Mouse (Mus musculus) frontal cortex, adult 2 months (tissue): ENCODE data around the gene Zfand5. TPM values are rescaled to one million over a fixed set of nuclear protein-coding genes. Genes with fewer than 3 reads are reported as not detected.
"Not testable (repeated sequence)": the region's sequence is repeated elsewhere in the genome, so short reads cannot be mapped to it uniquely, and the experiment has no call there.

Source experiments
- DNase-seq, 2 experiments: peaks; one replicate each; pipeline ENCODE4 v3.0.0; 2022; ENCODE audit warnings: low spot score in 1 of 2; ENCODE audit errors: extremely low spot score in 1 of 2
- polyA plus RNA-seq: library from polyadenylated mRNA; depleted of rRNA; stranded (reverse); fragments of >200 nt; gene quantifications from 2 replicates; pipeline ENCODE4 v1.2.3, GENCODE M21; 2012; rRNA removed

The Zfand5 gene
- 123 and 146 TPM in 2 replicates for polyA plus RNA-seq

DNA sequence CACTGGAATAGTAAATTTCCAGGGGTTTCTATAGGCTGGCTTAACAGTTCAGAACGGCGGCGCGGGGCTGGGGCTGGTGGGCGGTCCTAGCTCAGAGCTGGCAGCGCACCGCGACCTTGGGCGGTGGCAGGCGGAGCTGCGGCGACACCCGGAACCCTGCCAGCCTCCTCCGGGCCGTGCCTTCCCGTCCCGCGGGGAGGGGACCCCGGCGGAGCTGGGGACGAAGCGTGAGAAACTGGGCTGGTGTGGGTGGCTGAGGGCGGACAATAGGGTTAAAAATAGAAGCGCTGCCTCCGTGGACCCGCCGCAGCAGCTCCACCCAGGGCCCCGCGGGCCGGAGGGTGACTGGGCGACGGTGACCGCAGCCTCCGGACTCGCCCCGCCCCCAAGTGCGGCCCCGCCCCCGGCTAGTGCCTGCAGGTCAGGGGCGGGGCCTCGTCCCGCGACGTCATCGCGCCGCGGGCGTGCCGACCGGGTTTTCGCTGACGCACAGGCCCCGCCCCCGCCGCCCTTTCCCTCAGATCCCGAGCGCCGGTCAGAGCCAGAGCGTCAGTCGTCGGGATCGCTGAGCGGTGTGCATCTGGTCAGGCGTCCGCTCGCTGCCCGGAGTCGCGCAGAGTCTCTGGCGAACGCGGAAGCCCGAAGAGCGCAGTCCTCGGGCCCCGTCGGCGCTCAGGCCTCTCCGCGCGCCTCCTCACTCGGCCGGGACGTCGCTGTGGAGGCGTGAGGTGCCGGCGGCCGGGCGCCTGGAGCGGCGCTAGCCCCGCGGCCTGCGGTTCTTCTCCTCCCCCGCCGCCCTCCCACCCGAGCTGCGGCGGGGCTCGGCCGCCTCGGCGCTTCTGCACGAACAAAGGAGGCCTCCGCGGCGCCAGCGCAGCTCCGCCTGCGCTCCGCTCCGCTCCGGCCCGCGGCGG lies at the start of gene Zfand5:
Gene Zfand5 (plus strand): TSS at position 538 of the 914 bp plus-strand sequence.
- DNase-seq: peak; percentile 93 to 99

DNA sequence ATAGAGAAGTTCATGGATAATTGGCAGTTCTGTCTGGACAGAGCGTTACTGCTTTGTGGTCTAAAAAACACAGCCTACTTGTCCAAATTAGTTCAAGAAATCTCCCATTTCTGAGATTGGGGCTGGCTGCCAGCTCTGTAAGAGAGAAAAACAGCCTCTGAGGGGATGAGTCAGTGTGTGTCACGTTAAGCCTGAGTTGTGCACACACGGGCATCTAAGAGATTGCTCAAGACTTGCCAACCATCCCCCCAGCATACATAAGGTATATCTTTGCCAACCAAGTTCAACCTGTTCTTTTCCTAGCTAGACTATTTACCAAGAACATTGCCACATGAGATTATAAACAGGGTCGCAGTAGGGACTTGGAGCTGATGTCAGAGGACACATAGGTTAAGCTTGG lies 44.9 kb upstream of the Zfand5 start:
- DNase-seq: peak; percentile 34 to 75

- DNase-seq: no peak
These were observed 44.3 kb upstream of the Zfand5 start for GRCm38 (mm10) chr19:21227754-21228153.

- DNase-seq: not testable (repeated sequence)
These were observed 23.3 kb upstream of the Zfand5 start for GRCm38 (mm10) chr19:21248730-21249129.

DNA sequence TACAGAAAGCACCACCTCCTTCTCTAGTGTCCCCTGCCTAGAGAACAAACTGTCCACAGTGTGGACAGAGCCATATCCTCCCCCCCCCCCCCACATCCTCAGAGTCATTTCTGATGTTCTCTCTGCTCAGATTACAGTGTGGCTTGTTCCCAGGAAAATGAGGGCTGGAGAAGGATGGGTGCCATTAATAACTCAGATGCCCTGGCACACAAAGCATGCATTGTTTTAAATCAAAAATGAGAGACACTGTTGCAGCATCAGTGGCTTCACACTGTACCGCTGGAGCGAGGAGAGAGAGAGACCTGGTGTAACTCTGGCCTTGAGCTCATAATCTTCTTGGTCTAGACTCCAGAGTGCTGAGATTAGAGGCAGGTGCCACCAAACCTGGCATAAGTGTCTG lies 18.2 kb upstream of the Zfand5 start:
- DNase-seq: no peak

DNA sequence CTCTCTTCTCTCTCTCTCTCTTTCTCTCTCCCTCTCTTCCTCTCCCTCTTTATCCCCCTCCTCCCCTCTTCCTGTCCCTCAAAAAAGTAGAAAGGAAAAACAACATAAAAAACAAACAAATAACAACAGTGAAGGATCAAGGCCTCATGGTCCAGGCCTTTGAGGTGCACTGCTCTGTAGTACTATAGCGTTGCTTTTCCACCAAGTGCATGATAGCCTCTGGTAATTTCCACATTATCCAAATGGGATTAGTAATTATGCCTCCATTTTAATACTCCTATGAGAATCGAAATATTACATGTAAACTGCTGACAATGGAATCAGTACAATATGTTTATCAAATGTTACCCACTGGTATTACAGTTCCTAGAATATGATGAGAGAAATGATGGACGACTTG lies 16.2 kb upstream of the Zfand5 start:
- no peak for DNase-seq

DNA sequence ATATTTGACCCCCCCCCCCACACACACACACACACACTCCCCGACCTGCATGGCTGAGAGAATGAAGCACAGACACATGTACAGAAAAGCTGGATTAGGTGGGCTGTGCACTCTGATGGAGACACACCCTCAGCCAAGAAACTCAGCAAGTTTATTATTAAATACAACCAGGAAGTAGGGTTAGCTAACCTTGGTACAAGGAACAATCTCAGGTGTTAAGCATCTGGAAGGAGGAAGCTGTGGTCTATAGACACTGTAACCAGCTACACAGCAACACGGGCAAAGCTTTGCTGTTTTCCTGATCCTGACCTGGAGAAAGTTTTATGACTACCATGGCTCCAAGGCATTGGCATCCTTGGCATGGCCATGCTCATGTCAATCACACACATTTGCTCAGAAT lies 12.6 kb upstream of the Zfand5 start:
- no peak for DNase-seq

- DNase-seq: no peak
These were observed 11.8 kb upstream of the Zfand5 start for GRCm38 (mm10) chr19:21260280-21260679.

DNA sequence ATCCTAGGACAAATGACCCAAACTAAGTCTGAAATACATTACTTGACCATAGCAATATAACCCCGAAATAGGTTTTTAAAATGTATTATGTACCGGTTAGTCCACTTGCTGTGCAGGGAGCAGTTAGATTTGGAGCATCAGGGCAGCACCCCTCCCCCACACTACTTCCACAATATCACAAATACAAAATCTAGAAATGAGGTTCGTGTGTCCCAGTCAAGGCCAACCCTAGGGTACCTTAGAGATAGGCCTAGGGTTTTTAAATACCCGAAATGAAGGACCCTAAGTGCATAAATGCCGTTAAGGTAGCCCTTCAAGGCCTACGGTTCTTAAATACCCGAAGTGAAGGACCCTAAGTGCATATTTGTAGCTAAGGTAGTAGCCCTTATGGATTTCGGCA lies 892 bp upstream of the Zfand5 start:
- peak in 1 of 2 experiments; percentile 35 for DNase-seq

GRCm38 (mm10) chr19:21272655-21273284 lies 692 bp downstream of the Zfand5 start:
- peak; percentile 17 to 63 for DNase-seq

GRCm38 (mm10) chr19:21273440-21273839 lies 1.4 kb downstream of the Zfand5 start:
- no peak for DNase-seq

- DNase-seq: peak; percentile 71 to 79
These were observed 2.1 kb downstream of the Zfand5 start for GRCm38 (mm10) chr19:21274181-21274591.

GRCm38 (mm10) chr19:21274714-21275113 lies 2.6 kb downstream of the Zfand5 start:
- no peak for DNase-seq

- no peak for DNase-seq
These were observed 4.2 kb downstream of the Zfand5 start for GRCm38 (mm10) chr19:21276317-21276716.

DNA sequence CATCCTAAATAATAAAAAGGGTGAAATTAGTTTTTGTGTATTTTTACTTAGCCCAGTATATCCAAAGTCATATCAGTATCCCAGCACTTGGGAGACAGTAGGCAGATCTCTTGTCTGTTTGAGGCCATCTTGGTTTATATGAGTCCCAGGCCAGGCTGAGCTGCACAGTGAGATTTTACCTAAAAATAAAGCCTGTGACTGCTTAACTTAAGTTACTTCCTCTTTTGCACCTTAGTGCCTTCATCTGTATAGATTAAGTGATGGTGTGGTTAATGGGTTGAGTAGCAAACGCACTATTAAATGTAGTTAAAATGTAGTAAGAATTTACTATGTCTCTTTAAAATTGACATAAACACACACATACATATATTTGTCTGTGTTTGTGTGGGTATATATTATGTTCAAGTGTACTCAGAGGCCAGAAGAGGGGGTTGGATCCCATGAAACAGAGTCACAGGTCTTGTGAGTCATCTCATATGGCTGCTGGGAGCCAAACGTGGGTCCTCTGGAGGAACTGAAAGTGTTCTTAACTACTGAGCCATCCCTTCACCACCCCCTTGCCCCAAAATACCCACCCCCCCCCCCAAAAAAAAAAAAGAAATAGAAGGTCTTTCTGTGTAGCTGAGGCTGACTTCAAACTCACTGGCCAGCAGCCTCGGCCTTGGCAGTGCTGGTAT lies 14.5 kb downstream of the Zfand5 start:
- no peak for DNase-seq

DNA sequence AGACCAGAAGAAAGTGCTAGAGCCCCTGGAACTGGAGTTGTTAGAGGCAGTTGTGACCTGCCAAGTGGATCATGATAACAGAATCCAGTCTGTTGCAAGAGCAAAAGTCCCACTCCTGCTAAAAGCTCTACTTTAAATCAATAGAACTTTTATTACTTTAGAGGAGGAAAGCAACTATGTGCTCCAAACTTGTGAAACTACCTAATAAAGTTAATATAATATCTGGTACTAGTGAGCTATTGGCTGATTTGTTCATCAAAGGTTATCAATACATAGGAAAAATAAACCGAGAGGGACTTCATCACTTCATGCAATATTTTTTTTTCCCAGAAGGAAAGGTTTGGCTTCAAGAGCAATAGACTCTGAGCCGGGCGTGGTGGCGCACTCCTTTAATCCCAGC lies 25.3 kb downstream of the Zfand5 start:
- no peak for DNase-seq

GRCm38 (mm10) chr19:21301787-21302186 lies 29.7 kb downstream of the Zfand5 start:
- DNase-seq: peak in 1 of 2 experiments; percentile 14

DNA sequence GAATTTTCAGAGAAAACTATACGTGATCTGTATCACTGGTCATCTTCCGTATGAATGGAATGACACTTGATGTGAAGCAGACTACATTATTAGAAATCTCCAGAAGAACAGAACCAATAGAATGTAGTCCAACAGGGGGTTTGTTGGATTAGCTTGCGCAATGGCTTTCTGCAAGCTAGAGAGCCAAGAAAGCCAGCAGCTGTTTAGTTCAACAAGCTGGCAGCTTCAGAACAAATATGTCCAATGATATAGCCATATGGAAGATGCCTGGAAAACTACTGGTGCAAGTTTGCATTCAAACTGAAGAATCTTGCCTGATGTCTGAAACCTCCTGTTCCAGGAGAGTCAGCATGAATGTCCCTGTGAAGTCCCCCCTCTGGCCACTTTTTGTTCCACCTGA lies 35.7 kb downstream of the Zfand5 start:
- DNase-seq: no peak

DNA sequence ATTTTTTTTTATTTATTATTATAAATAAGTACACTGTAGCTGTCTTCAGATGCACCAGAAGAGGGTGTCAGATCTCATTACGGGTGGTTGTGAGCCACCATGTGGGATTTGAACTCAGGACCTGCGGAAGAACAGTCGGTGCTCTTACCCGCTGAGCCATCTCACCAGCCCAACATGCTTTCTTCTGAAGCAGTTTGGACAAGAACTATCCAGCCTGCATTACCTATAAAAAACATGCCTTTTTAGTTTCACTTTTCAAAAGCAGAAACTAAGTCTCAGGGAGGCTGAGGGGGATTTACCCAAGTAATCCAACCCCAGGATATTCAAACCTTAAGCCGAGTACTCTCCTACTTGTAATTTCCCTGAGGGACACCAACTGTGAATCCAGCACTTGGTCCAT lies 38.3 kb downstream of the Zfand5 start:
- not testable (repeated sequence) for DNase-seq

DNA sequence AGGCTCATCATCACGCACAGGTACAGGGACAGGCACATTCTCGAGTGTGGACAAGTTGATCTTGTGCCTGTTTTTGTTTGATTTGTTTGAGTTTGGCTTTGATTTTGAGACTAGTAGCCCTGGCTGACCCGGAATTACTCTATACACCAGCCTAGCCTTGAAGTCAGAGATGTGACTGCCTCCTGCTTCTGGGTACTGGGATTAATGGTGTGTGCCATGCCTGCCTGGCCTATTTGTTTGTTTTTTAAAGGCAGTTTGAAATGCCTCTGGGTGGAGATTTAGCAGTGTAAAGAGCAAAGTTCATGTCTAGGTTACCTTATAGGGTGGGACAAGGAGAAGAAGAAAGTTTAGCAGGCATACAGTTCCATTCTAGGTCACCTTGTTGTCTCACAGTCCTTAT lies 43.6 kb downstream of the Zfand5 start:
- no peak for DNase-seq

DNA sequence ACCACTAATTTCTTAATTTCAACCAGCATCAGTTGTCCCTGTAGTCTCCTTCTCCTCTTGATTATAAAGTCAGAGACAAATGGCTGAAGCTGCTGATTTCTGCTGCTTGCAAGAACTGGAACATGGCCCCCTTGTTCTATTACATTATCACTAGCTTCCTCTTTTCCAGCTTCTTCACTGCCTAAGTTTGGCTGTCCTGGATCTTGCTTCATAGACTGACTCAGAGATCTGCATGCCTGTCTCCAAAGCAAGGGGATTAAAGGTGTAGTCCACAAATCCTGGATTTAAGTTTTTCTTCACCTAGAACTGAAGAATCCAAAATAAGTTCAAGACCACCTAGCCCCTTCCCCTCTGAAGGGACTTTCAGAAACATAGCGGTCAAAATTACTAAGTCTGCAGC lies 47.5 kb downstream of the Zfand5 start:
- no peak for DNase-seq
